Mouse (Mus musculus): ENCODE measurements around the gene Kctd19. TPM values are rescaled to one million over a fixed set of nuclear protein-coding genes. Genes with fewer than 3 reads are reported as not detected.

The Kctd19 gene
- polyA plus RNA-seq, 1 experiment from 2014 or later = not detected

GRCm38 (mm10) chr8:105338992-105339391 lies 74.3 kb downstream of the Kctd19 start:
- ATAC-seq (ENCODE audit: low FRiP score, low TSS enrichment) = no peak
- Histone ChIP-seq H3K4me2 (replicated peaks; ENCODE audit: low read depth, low read length) (no peak overlapping the region), H3K9me3 (ENCODE audit: control insufficient read depth, low read length) (no peaks in the 10 kb centered on the region), H3K4me3 (ENCODE audit: low read length) (no peak overlapping the region), H3K4me1 (ENCODE audit: control insufficient read depth, insufficient read depth, low read length) (peaks cover 10% of the 10 kb centered on the region; the same call in 1 of the 2 replicates), H3K27me3 (ENCODE audit: control insufficient read depth, insufficient read depth, low read length) (no peaks in the 10 kb centered on the region), H3K27ac (ENCODE audit: low read depth, low read length) (no peak overlapping the region), H3K9ac (ENCODE audit: low read depth, low read length) (no peak overlapping the region), H3K36me3 (ENCODE audit: control insufficient read depth, insufficient read depth, low read length) (peaks cover 45% of the 10 kb centered on the region)
- WGBS = 23% methylated on average over 4 of the region's 4 CpGs

- Histone ChIP-seq H3K9me3 (ENCODE audit: control insufficient read depth, low read length) (no peaks in the 10 kb centered on the region), H3K36me3 (ENCODE audit: control insufficient read depth, insufficient read depth, low read length) (peaks cover 59% of the 10 kb centered on the region), H3K4me2 (replicated peaks; ENCODE audit: low read depth, low read length) (no peak overlapping the region), H3K4me3 (ENCODE audit: low read length) (no peak overlapping the region), H3K4me1 (ENCODE audit: control insufficient read depth, insufficient read depth, low read length) (peaks cover 10% of the 10 kb centered on the region; the same call in 1 of the 2 replicates), H3K27ac (ENCODE audit: low read depth, low read length) (no peak overlapping the region), H3K9ac (ENCODE audit: low read depth, low read length) (no peak overlapping the region), H3K27me3 (ENCODE audit: control insufficient read depth, insufficient read depth, low read length) (no peaks in the 10 kb centered on the region)
- ATAC-seq (ENCODE audit: low FRiP score, low TSS enrichment) = no peak; the same call in 1 of the 2 replicates
- 53% methylated on average over 32 of the region's 32 CpGs for WGBS
Measured at GRCm38 (mm10) chr8:105336373-105337130, 76.8 kb downstream of the Kctd19 start.

Other genes with a start within 250 kb of the Kctd19 start
- 73.9 and 96.5 TPM in 2 replicates for gene Cbfb, start 242.8 kb downstream of the Kctd19 start, polyA plus RNA-seq (2014; fragmentation: Nextera tagmentation; extraction: Ambion mirVana)
- gene D230025D16Rik, start 188.4 kb downstream of the Kctd19 start, polyA plus RNA-seq (2014; fragmentation: Nextera tagmentation; extraction: Ambion mirVana) = 18.3 and 28.8 TPM in 2 replicates
- gene B3gnt9, start 158.3 kb downstream of the Kctd19 start, polyA plus RNA-seq (2014; fragmentation: Nextera tagmentation; extraction: Ambion mirVana) = 6.9 and 7.3 TPM in 2 replicates
- gene Tradd, start 148.9 kb downstream of the Kctd19 start, polyA plus RNA-seq (2014; fragmentation: Nextera tagmentation; extraction: Ambion mirVana) = 13.1 and 15.7 TPM in 2 replicates
- gene Fbxl8, start 148.9 kb downstream of the Kctd19 start, polyA plus RNA-seq (2014; fragmentation: Nextera tagmentation; extraction: Ambion mirVana) = 1.5 and 1.9 TPM in 2 replicates
- not detected in 2 replicates for gene Hsf4, start 143.7 kb downstream of the Kctd19 start, polyA plus RNA-seq (2014; fragmentation: Nextera tagmentation; extraction: Ambion mirVana)
- gene Nol3, start 137.4 kb downstream of the Kctd19 start, polyA plus RNA-seq (2014; fragmentation: Nextera tagmentation; extraction: Ambion mirVana) = 0.85 and 1.1 TPM in 2 replicates
- gene 4931428F04Rik, start 123.6 kb downstream of the Kctd19 start, polyA plus RNA-seq (2014; fragmentation: Nextera tagmentation; extraction: Ambion mirVana) = 4.3 and 10.4 TPM in 2 replicates
- gene Exoc3l, start 117.4 kb downstream of the Kctd19 start, polyA plus RNA-seq (2014; fragmentation: Nextera tagmentation; extraction: Ambion mirVana) = 13.1 and 17.8 TPM in 2 replicates
- 103 and 117 TPM in 2 replicates for gene E2f4, start 115.8 kb downstream of the Kctd19 start, polyA plus RNA-seq (2014; fragmentation: Nextera tagmentation; extraction: Ambion mirVana)
- gene Elmo3, start 107.9 kb downstream of the Kctd19 start, polyA plus RNA-seq (2014; fragmentation: Nextera tagmentation; extraction: Ambion mirVana) = 6.1 and 9.4 TPM in 2 replicates
- 1.6 and 2.1 TPM in 2 replicates for gene Lrrc29, start 87.2 kb downstream of the Kctd19 start, polyA plus RNA-seq (2014; fragmentation: Nextera tagmentation; extraction: Ambion mirVana)
- 120 and 142 TPM in 2 replicates for gene Tmem208, start 87.1 kb downstream of the Kctd19 start, polyA plus RNA-seq (2014; fragmentation: Nextera tagmentation; extraction: Ambion mirVana)
- gene Fhod1, start 65.5 kb downstream of the Kctd19 start, polyA plus RNA-seq (2014; fragmentation: Nextera tagmentation; extraction: Ambion mirVana) = 5.1 and 6.0 TPM in 2 replicates
- gene Slc9a5, start 64.7 kb downstream of the Kctd19 start, polyA plus RNA-seq (2014; fragmentation: Nextera tagmentation; extraction: Ambion mirVana) = 2.6 and 4.0 TPM in 2 replicates
- gene Plekhg4, start 40.2 kb downstream of the Kctd19 start, polyA plus RNA-seq (2014; fragmentation: Nextera tagmentation; extraction: Ambion mirVana) = 0.43 and 1.2 TPM in 2 replicates
- gene Lrrc36, start 69 bp upstream of the Kctd19 start, polyA plus RNA-seq (2014; fragmentation: Nextera tagmentation; extraction: Ambion mirVana) = 0.21 TPM in 1 of 2 replicates, not detected in the other
- 18.3 and 22.3 TPM in 2 replicates for gene Tppp3, start 58.0 kb upstream of the Kctd19 start, polyA plus RNA-seq (2014; fragmentation: Nextera tagmentation; extraction: Ambion mirVana)
- 27.4 and 37.3 TPM in 2 replicates for gene Zdhhc1, start 83.4 kb upstream of the Kctd19 start, polyA plus RNA-seq (2014; fragmentation: Nextera tagmentation; extraction: Ambion mirVana)
- 32.9 and 40.2 TPM in 2 replicates for gene Hsd11b2, start 105.3 kb upstream of the Kctd19 start, polyA plus RNA-seq (2014; fragmentation: Nextera tagmentation; extraction: Ambion mirVana)
- gene Atp6v0d1, start 152.5 kb upstream of the Kctd19 start, polyA plus RNA-seq (2014; fragmentation: Nextera tagmentation; extraction: Ambion mirVana) = 73.9 and 90.1 TPM in 2 replicates
- gene Ripor1, start 191.8 kb upstream of the Kctd19 start, polyA plus RNA-seq (2014; fragmentation: Nextera tagmentation; extraction: Ambion mirVana) = 17.3 and 28.4 TPM in 2 replicates
- gene Ctcf, start 223.1 kb upstream of the Kctd19 start, polyA plus RNA-seq (2014; fragmentation: Nextera tagmentation; extraction: Ambion mirVana) = 73.0 and 139 TPM in 2 replicates
- 1.3 and 1.4 TPM in 2 replicates for gene Agrp, start 223.9 kb upstream of the Kctd19 start, polyA plus RNA-seq (2014; fragmentation: Nextera tagmentation; extraction: Ambion mirVana)

Measured in kidney, embryonic 14.5 days (tissue).